Mouse (Mus musculus) heart, embryonic 10.5 days (tissue): ENCODE measurements at regions not wholly inside any gene's neighbourhood (a gene's known extent, or its start where the extent isn't known, plus 50 kb on each side); places are given as distances from the start of the nearest gene placed in this dataset.

Experiments used
- DNase-seq: peaks from one replicate; pipeline ENCODE4 v3.0.0-alpha.2; 2017; ENCODE audit warnings: low spot score
- H3K27ac ChIP-seq: fragments of 300-500 bp; sonication (generic); 2 replicates; pipeline ENCODE4 v1.5.1; 2016; ENCODE audit warnings: mild to moderate bottlenecking
- H3K27me3 ChIP-seq: fragments of 300-500 bp; sonication (generic); 2 replicates; pipeline ENCODE4 v1.6.1; 2016; ENCODE audit warnings: mild to moderate bottlenecking; ENCODE audit not compliant: poor library complexity, insufficient read depth, severe bottlenecking
- H3K36me3 ChIP-seq: fragments of 300-500 bp; sonication (generic); 2 replicates; pipeline ENCODE4 v1.6.1; 2016; ENCODE audit warnings: mild to moderate bottlenecking, moderate library complexity
- H3K4me1 ChIP-seq: fragments of 300-500 bp; sonication (generic); 2 replicates; pipeline ENCODE4 v1.6.1; 2016; ENCODE audit warnings: mild to moderate bottlenecking
- H3K4me3 ChIP-seq: fragments of 300-500 bp; sonication (generic); 2 replicates; pipeline ENCODE4 v1.5.1; 2016; ENCODE audit warnings: mild to moderate bottlenecking, moderate library complexity
- H3K9me3 ChIP-seq: fragments of 300-500 bp; sonication (generic); 2 replicates; pipeline ENCODE4 v1.6.1; 2016; ENCODE audit warnings: mild to moderate bottlenecking, moderate library complexity
- WGBS: fragments of 180-500 bp; shearing (Covaris S2); methylation state at CpG from one replicate; pipeline ENCODE4 v1.1.7; 2016; 5-methylcytosine and 5-hydroxymethylcytosine counted together

- Histone ChIP-seq H3K4me3 (no peak overlapping the region), H3K36me3 (no peaks in the 10 kb centered on the region), H3K27me3 (no peaks in the 10 kb centered on the region), H3K27ac (no peak overlapping the region), H3K4me1 (peaks cover 17% of the 10 kb centered on the region), H3K9me3 (no peaks in the 10 kb centered on the region)
- 87% methylated on average over 7 of the region's 7 CpGs for WGBS
- no peak for DNase-seq
Observed at GRCm38 (mm10) chr3:50981751-50982150, 242.5 kb upstream of the Noct start.

GRCm38 (mm10) chr3:50982649-50983048 lies 241.6 kb upstream of the Noct start:
- WGBS: 44% methylated on average over 9 of the region's 9 CpGs
- DNase-seq: no peak

GRCm38 (mm10) chr3:50983126-50983525 lies 241.1 kb upstream of the Noct start:
- WGBS: 58% methylated on average over 5 of the region's 5 CpGs
- Histone ChIP-seq H3K36me3 (no peaks in the 10 kb centered on the region), H3K4me1 (peaks cover 22% of the 10 kb centered on the region), H3K27me3 (no peaks in the 10 kb centered on the region), H3K9me3 (no peaks in the 10 kb centered on the region), H3K4me3 (no peak overlapping the region), H3K27ac (no peak overlapping the region)
- DNase-seq: no peak

More at GRCm38 (mm10) chr3:50982649-50983048, 241.6 kb upstream of the Noct start:
- Histone ChIP-seq H3K27ac (no peak overlapping the region), H3K4me1 (peaks cover 20% of the 10 kb centered on the region), H3K4me3 (no peak overlapping the region), H3K27me3 (no peaks in the 10 kb centered on the region), H3K9me3 (no peaks in the 10 kb centered on the region), H3K36me3 (no peaks in the 10 kb centered on the region)

- WGBS: 64% methylated on average over 12 of the region's 12 CpGs
- no peak for DNase-seq
- H3K27ac ChIP-seq: 0 out of 2 replicates have a peak overlapping the region, but pooled peaks have one; percentile 29
- no peaks in the 10 kb centered on the region for H3K36me3 ChIP-seq
- no peaks in the 10 kb centered on the region for H3K27me3 ChIP-seq
- peaks cover 22% of the 10 kb centered on the region for H3K4me1 ChIP-seq
- H3K4me3 ChIP-seq: no peak overlapping the region
- no peaks in the 10 kb centered on the region for H3K9me3 ChIP-seq
Observed at GRCm38 (mm10) chr3:50983962-50984765, 240.1 kb upstream of the Noct start.

GRCm38 (mm10) chr3:50987821-50988220 lies 236.4 kb upstream of the Noct start:
- no peak overlapping the region for H3K4me3 ChIP-seq
- H3K36me3 ChIP-seq: no peaks in the 10 kb centered on the region
- peaks cover 33% of the 10 kb centered on the region for H3K4me1 ChIP-seq
- DNase-seq: no peak
- H3K27me3 ChIP-seq: no peaks in the 10 kb centered on the region
- no peaks in the 10 kb centered on the region for H3K9me3 ChIP-seq
- no peak overlapping the region for H3K27ac ChIP-seq
- 66% methylated on average over 12 of the region's 12 CpGs for WGBS

GRCm38 (mm10) chr3:50990810-50991209 lies 233.4 kb upstream of the Noct start:
- Histone ChIP-seq H3K4me3 (no peak overlapping the region), H3K36me3 (no peaks in the 10 kb centered on the region), H3K9me3 (no peaks in the 10 kb centered on the region), H3K27me3 (no peaks in the 10 kb centered on the region), H3K4me1 (peaks cover 21% of the 10 kb centered on the region), H3K27ac (no peak overlapping the region)
- 83% methylated on average over 11 of the region's 11 CpGs for WGBS
- DNase-seq: no peak

- Histone ChIP-seq H3K36me3 (no peaks in the 10 kb centered on the region), H3K4me3 (no peak overlapping the region), H3K27ac (peak overlapping the region; percentile 62), H3K4me1 (peaks cover 18% of the 10 kb centered on the region), H3K9me3 (no peaks in the 10 kb centered on the region), H3K27me3 (no peaks in the 10 kb centered on the region)
- DNase-seq: no peak
- WGBS: 42% methylated on average over 9 of the region's 9 CpGs
Observed at GRCm38 (mm10) chr3:50992581-50993313, 231.5 kb upstream of the Noct start.

GRCm38 (mm10) chr3:50999745-51000144 lies 224.5 kb upstream of the Noct start:
- H3K4me1 ChIP-seq: 0 out of 2 replicates have a peak, but pooled peaks cover 2% of the 10 kb centered on the region
- 0 out of 2 replicates have a peak overlapping the region, but pooled peaks have one; percentile 39 for H3K27ac ChIP-seq
- DNase-seq: no peak
- no peaks in the 10 kb centered on the region for H3K9me3 ChIP-seq
- H3K27me3 ChIP-seq: no peaks in the 10 kb centered on the region
- no peak overlapping the region for H3K4me3 ChIP-seq
- H3K36me3 ChIP-seq: no peaks in the 10 kb centered on the region
- 75% methylated on average over 3 of the region's 3 CpGs for WGBS

GRCm38 (mm10) chr3:51000938-51001337 lies 223.3 kb upstream of the Noct start:
- 88% methylated on average over 7 of the region's 7 CpGs for WGBS

GRCm38 (mm10) chr3:51002662-51003061 lies 221.6 kb upstream of the Noct start:
- H3K36me3 ChIP-seq: no peaks in the 10 kb centered on the region
- no peaks in the 10 kb centered on the region for H3K27me3 ChIP-seq
- no peaks in the 10 kb centered on the region for H3K9me3 ChIP-seq
- 78% methylated on average over 6 of the region's 6 CpGs for whole genome bisulfite sequencing
- no peak overlapping the region for H3K4me3 ChIP-seq
- DNase-seq: no peak
- H3K4me1 ChIP-seq: no peaks in the 10 kb centered on the region
- H3K27ac ChIP-seq: no peak overlapping the region

More at GRCm38 (mm10) chr3:51000938-51001337, 223.3 kb upstream of the Noct start:
- no peaks in the 10 kb centered on the region for H3K9me3 ChIP-seq
- H3K27me3 ChIP-seq: no peaks in the 10 kb centered on the region
- no peaks in the 10 kb centered on the region for H3K36me3 ChIP-seq
- no peak overlapping the region for H3K27ac ChIP-seq
- H3K4me1 ChIP-seq: 0 out of 2 replicates have a peak, but pooled peaks cover under 1% of the 10 kb centered on the region
- no peak for DNase-seq
- H3K4me3 ChIP-seq: no peak overlapping the region

GRCm38 (mm10) chr3:51003506-51004170 lies 220.6 kb upstream of the Noct start:
- 86% methylated on average over 8 of the region's 8 CpGs for WGBS
- no peaks in the 10 kb centered on the region for H3K9me3 ChIP-seq
- H3K36me3 ChIP-seq: no peaks in the 10 kb centered on the region
- no peak for DNase-seq
- no peak overlapping the region for H3K27ac ChIP-seq
- no peaks in the 10 kb centered on the region for H3K4me1 ChIP-seq
- H3K4me3 ChIP-seq: no peak overlapping the region
- H3K27me3 ChIP-seq: no peaks in the 10 kb centered on the region

- Histone ChIP-seq H3K4me3 (no peak overlapping the region), H3K9me3 (no peaks in the 10 kb centered on the region), H3K27me3 (no peaks in the 10 kb centered on the region), H3K27ac (no peak overlapping the region), H3K4me1 (no peaks in the 10 kb centered on the region), H3K36me3 (no peaks in the 10 kb centered on the region)
- DNase-seq: no peak
- 70% methylated on average over 1 of the region's 1 CpGs for WGBS
Observed at GRCm38 (mm10) chr3:51004216-51004615, 220.0 kb upstream of the Noct start.

GRCm38 (mm10) chr3:51009098-51009497 lies 215.1 kb upstream of the Noct start:
- Histone ChIP-seq H3K9me3 (no peaks in the 10 kb centered on the region), H3K4me1 (no peaks in the 10 kb centered on the region), H3K4me3 (no peak overlapping the region), H3K27ac (no peak overlapping the region), H3K36me3 (no peaks in the 10 kb centered on the region), H3K27me3 (no peaks in the 10 kb centered on the region)
- WGBS: 86% methylated on average over 5 of the region's 5 CpGs
- no peak for DNase-seq
